Mouse (Mus musculus) neural tube, embryonic 11.5 days (tissue): Measurements from ENCODE around the gene Il4ra. TPM values are rescaled to one million over a fixed set of nuclear protein-coding genes. Genes with fewer than 3 reads are reported as not detected.
A peak's percentile ranks its signal among the peaks of the same experiment; 100 is the strongest.

ENCODE experiments used
- ATAC-seq: fragments of 200-750 bp; cut with Nextera tagmentation; 2 replicates; pipeline ENCODE4 v1.8.0; 2017; ENCODE audit warnings: moderate number of reproducible peaks, mild to moderate bottlenecking, moderate TSS enrichment, moderate library complexity; ENCODE audit not compliant: insufficient read depth, low FRiP score, low TSS enrichment
- DNase-seq: peaks from one replicate; pipeline ENCODE4 v3.0.0-alpha.2; 2015; ENCODE audit warnings: low spot score
- H3K27ac ChIP-seq: fragments of 300-500 bp; sonication (generic); 2 replicates; pipeline ENCODE4 v1.5.1; 2014; ENCODE audit warnings: low read depth, mild to moderate bottlenecking, low read length
- H3K27me3 ChIP-seq: fragments of 300-500 bp; sonication (generic); 2 replicates; pipeline ENCODE4 v1.6.1; 2014; ENCODE audit warnings: mild to moderate bottlenecking, low read length, mixed read lengths; ENCODE audit not compliant: control insufficient read depth, insufficient read depth
- H3K36me3 ChIP-seq: fragments of 300-500 bp; sonication (generic); 2 replicates; pipeline ENCODE4 v1.6.1; 2014; ENCODE audit warnings: mild to moderate bottlenecking, low read length, moderate library complexity, mixed read lengths; ENCODE audit not compliant: control insufficient read depth, insufficient read depth
- H3K4me1 ChIP-seq: fragments of 300-500 bp; sonication (generic); 2 replicates; pipeline ENCODE4 v1.6.1; 2014; ENCODE audit warnings: low read length, mixed read lengths; ENCODE audit not compliant: control insufficient read depth, insufficient read depth
- H3K4me2 ChIP-seq: fragments of 300-500 bp; sonication (generic); 2 replicates; pipeline ENCODE4 v1.6.1; 2014; ENCODE audit warnings: low read depth, mild to moderate bottlenecking, moderate library complexity
- H3K4me3 ChIP-seq: fragments of 300-500 bp; sonication (generic); 2 replicates; pipeline ENCODE4 v1.5.1; 2014; ENCODE audit warnings: low read depth, low read length
- H3K9ac ChIP-seq: fragments of 300-500 bp; sonication (generic); 2 replicates; pipeline ENCODE4 v1.6.1; 2014; ENCODE audit warnings: mild to moderate bottlenecking, low read length
- H3K9me3 ChIP-seq: fragments of 300-500 bp; sonication (generic); 2 replicates; pipeline ENCODE4 v1.6.1; 2016; ENCODE audit warnings: low read length; ENCODE audit not compliant: control insufficient read depth
- WGBS: fragments of 180-500 bp; shearing (Covaris S2); extraction: QIAGEN DNeasy Blood & Tissue Kit; methylation state at CpG from one replicate; pipeline ENCODE4 v1.1.7; 2014; 5-methylcytosine and 5-hydroxymethylcytosine counted together
- polyA plus RNA-seq: library from polyadenylated mRNA; unstranded; fragments of >200 nt; fragmentation: Nextera tagmentation; extraction: Ambion mirVana; gene quantifications from 2 replicates; pipeline ENCODE4 v1.2.1, GENCODE M21; 2014

Il4ra gene
- polyA plus RNA-seq, 1 experiment from 2014 or later = 4.5 TPM

DNA sequence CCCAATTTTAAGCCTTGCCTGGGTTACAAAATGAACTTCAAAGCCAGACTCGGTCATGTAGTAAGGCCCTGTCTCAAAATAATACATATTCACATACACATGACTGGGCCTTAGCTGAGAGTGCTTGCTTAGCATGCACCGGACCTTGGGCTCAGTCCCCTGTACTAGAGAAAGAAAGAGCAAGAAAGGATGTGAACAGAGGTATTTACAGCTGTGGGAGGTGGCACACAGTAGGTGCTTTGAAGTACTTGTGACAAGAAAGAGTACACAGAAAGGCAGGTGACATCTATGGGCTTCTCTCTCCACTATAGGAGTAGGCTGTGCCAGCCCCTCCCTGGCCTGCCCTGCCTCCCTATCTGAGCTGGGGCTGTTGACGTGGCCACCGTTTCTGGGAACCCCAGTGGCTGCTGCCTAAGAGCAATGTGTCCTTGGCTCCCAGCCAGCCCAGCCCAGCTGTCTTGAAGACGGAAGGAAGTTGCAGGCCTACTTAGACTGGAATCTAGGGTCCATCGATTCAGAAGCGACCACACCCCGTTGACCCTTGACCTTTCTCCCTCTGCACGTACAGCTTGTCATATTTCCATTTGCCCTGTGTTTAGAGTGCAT, 9.3 kb downstream of the Il4ra start:
- ATAC-seq (no peak), DNase-seq (no peak)
- WGBS = 73% methylated on average over 9 of the region's 9 CpGs
- Histone ChIP-seq H3K9ac (no peak overlapping the region), H3K4me2 (no peak overlapping the region), H3K4me1 (peaks cover 3% of the 10 kb centered on the region; the same call in 1 of the 2 replicates), H3K27me3 (no peaks in the 10 kb centered on the region), H3K36me3 (no peaks in the 10 kb centered on the region), H3K27ac (no peak overlapping the region), H3K4me3 (no peak overlapping the region), H3K9me3 (no peaks in the 10 kb centered on the region)

DNA sequence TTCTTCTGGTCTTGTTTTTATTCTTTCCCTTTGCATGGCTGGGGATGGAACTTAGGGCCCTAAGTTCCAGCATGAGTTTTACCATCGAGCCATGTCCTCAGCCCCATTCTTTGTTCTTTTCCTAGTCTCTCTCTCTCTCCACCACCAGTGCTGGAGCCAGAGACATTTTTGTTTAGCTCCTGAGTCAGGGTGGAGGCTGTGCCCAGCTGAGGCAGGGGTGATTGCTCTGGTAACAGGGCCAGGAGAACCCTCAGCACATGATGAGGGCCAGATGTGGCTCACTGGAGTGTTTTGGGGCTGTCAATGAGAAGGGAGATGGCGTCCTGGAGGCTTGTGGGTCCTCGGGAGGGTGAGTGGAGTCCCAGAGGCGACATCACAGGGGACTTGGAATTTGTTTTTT, 10.5 kb downstream of the Il4ra start:
- Histone ChIP-seq H3K27ac (no peak overlapping the region), H3K9ac (no peak overlapping the region), H3K9me3 (no peaks in the 10 kb centered on the region), H3K4me2 (no peak overlapping the region), H3K36me3 (no peaks in the 10 kb centered on the region), H3K27me3 (no peaks in the 10 kb centered on the region), H3K4me1 (peaks cover 3% of the 10 kb centered on the region; the same call in 1 of the 2 replicates), H3K4me3 (no peak overlapping the region)
- ATAC-seq = no peak
- WGBS = 73% methylated on average over 4 of the region's 4 CpGs
- DNase-seq = no peak

DNA sequence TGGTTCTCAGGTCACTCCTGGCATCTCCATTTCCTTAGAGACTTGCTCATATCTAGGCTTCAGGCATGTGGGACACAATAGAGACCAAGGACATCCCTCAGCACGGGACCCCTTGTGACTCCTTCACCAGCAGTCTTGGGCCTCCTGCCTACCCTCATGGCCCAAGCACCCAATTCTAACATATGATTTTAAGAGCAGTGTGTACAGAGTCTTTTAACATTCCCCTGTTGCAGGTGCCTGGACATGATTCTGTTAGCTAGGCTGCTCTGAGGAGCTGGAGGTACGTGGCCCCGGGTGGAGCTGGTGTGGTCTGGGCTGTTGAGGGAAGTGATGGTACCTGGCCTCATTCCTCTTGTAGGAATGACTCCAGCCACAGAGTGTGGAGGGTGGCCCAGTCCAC, 11.2 kb downstream of the Il4ra start:
- Histone ChIP-seq H3K36me3 (no peaks in the 10 kb centered on the region), H3K9me3 (no peaks in the 10 kb centered on the region), H3K27ac (no peak overlapping the region), H3K4me1 (peaks cover 3% of the 10 kb centered on the region; the same call in 1 of the 2 replicates), H3K4me3 (no peak overlapping the region), H3K9ac (no peak overlapping the region), H3K4me2 (no peak overlapping the region), H3K27me3 (no peaks in the 10 kb centered on the region)
- DNase-seq (no peak), ATAC-seq (no peak)
- WGBS = 88% methylated on average over 3 of the region's 3 CpGs

DNA sequence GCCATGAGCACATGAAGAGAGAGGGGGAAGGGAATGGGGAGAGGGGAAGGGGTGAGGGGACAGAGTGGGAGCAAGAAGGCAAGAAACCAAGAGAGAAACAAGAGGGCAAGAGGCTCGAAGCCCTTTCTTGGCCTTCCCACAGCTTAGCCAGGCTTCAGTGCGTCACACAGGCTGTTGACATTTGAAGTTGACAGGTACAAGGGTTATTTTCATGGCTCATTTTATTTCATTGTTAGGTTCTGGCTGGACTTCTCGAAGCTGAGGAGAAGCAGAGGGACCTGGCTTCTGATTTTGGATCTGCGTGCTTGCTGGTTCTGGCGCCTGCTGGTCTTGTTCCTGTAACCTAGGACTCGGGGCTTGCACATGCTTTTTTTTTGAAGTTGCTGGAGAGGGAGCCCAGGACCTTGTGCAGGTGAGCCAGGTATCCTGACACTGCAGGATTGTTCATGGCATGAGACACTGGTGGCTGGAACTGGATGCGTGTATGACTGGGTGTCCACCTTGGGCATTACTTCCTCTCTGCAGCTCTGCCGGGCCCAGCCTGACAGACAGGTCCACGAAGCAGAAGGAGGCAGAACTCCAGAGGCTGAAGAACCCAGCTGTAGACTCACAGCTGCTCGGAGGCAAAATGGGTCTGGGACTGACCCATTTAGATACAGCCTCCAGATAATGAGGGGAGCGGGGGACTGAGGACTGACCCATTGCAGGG, 12.6 kb downstream of the Il4ra start:
- Histone ChIP-seq H3K4me2 (no peak overlapping the region), H3K4me1 (peaks cover 3% of the 10 kb centered on the region; the same call in 1 of the 2 replicates), H3K9ac (no peak overlapping the region), H3K36me3 (no peaks in the 10 kb centered on the region), H3K4me3 (no peak overlapping the region), H3K9me3 (no peaks in the 10 kb centered on the region), H3K27me3 (no peaks in the 10 kb centered on the region), H3K27ac (no peak overlapping the region)
- WGBS = 79% methylated on average over 11 of the region's 11 CpGs
- ATAC-seq (no peak), DNase-seq (no peak)

DNA sequence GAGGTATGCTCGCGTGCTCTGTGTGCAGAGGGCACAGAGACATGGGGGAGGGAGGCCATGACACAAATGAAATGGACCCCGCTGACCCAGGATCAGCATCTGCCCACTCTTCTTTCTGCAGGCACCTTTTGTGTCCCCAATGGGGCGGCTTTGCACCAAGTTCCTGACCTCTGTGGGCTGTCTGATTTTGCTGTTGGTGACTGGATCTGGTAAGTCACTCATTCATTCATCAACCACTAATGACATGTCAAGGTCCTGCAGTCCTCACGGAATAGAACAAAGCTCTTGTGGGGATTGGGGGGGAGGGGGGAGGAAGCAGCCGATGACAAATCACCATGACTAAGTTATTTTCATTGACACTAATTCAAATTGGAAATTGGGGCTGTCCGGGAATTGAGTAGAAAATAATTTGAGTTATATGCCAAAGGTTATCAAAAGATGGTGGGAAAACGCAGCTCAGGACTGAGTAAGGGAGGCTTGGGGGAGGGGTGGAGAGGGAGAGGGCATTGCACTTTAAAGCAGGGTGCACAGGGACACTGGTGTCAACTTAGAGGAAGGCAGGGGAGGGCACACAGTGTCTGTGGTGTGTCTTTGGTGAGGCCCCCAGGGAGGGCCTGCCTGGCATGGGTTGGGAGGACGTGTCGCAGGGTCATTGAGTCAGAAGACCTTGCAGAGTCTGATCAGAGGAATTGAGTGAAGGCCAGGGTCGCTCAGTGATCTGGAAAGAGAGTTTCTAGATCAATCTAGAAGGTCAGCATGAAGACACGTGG, 13.8 kb downstream of the Il4ra start:
- H3K4me3 ChIP-seq = no peak overlapping the region
- peaks cover 3% of the 10 kb centered on the region; the same call in 1 of the 2 replicates for H3K4me1 ChIP-seq
- no peak overlapping the region for H3K4me2 ChIP-seq
- no peak overlapping the region for H3K9ac ChIP-seq
- no peak overlapping the region for H3K27ac ChIP-seq
- no peaks in the 10 kb centered on the region for H3K36me3 ChIP-seq
- 52% methylated on average over 12 of the region's 12 CpGs for WGBS
- H3K9me3 ChIP-seq = no peaks in the 10 kb centered on the region
- ATAC-seq = no peak
- peak; percentile 40 for DNase-seq
- H3K27me3 ChIP-seq = no peaks in the 10 kb centered on the region

DNA sequence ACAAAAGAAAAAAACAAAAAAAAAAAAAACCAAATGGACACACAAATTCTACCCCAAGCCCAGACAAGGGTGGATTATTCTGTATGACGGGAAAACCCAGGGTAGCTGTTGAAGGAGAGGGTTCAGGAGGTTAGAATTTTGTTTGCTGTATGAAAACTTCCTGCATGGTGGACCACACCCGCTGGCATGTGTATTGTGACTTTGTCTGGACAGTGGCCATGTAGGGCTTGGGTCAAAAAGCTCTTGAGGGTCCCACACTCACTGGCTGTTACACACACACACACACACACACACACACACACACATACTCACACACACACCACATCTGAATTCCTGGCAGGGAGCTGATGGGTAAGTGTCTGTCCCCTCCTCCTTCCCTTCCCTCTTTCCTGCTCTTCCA, 14.5 kb downstream of the Il4ra start:
- H3K9ac ChIP-seq = no peak overlapping the region
- no peaks in the 10 kb centered on the region for H3K27me3 ChIP-seq
- 82% methylated on average over 2 of the region's 2 CpGs for WGBS
- ATAC-seq (no peak), DNase-seq (no peak)
- no peak overlapping the region for H3K4me3 ChIP-seq
- H3K4me1 ChIP-seq = peaks cover 3% of the 10 kb centered on the region; the same call in 1 of the 2 replicates
- H3K4me2 ChIP-seq = no peak overlapping the region
- H3K9me3 ChIP-seq = no peaks in the 10 kb centered on the region
- H3K27ac ChIP-seq = no peak overlapping the region
- no peaks in the 10 kb centered on the region for H3K36me3 ChIP-seq

DNA sequence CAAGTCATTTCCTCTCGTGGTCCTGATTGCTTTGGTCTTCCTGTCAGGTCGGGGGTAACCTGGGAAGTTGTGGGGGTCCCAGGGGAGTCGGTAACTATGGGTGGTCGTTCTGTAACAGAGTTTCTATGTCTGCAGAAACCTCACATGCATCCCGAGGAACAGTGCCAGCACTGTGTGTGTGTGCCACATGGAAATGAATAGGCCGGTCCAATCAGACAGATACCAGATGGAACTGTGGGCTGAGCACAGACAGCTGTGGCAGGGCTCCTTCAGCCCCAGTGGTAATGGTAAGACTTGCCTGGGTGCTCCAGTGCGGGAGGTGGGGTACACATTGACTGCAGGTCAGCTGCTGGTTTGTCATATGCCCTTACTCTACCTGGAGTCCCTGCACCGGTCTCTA, 17.0 kb downstream of the Il4ra start:
- Histone ChIP-seq H3K9me3 (no peaks in the 10 kb centered on the region), H3K4me3 (no peak overlapping the region), H3K27ac (no peak overlapping the region), H3K4me2 (no peak overlapping the region), H3K4me1 (peaks cover 3% of the 10 kb centered on the region; the same call in 1 of the 2 replicates), H3K36me3 (no peaks in the 10 kb centered on the region), H3K9ac (no peak overlapping the region), H3K27me3 (no peaks in the 10 kb centered on the region)
- DNase-seq (no peak), ATAC-seq (no peak)
- WGBS = 88% methylated on average over 8 of the region's 8 CpGs

DNA sequence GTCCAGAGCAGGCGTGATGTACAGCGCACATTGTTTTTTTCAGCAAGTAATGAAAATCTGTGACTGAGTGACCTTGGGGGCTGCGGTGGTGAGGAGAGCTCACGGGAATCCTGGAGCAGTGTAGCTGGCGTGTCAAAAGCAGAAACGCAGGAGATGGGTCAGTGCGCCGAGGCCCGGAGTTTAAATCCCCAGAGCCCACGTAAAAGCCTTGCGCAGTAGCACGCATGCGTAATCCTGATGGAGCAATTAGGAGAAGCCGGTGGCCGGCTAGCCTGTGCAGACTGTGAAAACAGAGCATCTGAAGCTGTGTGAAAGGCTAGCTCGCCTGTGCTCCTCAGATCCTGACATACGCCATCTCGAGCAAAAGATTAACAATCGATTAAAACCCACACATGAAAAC, 20.0 kb downstream of the Il4ra start:
- whole genome bisulfite sequencing = 79% methylated on average over 19 of the region's 19 CpGs

More for the DNA sequence above, 20.0 kb downstream of the Il4ra start:
- no peaks in the 10 kb centered on the region for H3K27me3 ChIP-seq
- no peak overlapping the region for H3K27ac ChIP-seq
- H3K9me3 ChIP-seq = no peaks in the 10 kb centered on the region
- H3K9ac ChIP-seq = no peak overlapping the region
- no peak for DNase-seq
- no peaks in the 10 kb centered on the region for H3K4me1 ChIP-seq
- ATAC-seq = no peak
- H3K36me3 ChIP-seq = no peaks in the 10 kb centered on the region
- no peak overlapping the region for H3K4me3 ChIP-seq
- no peak overlapping the region for H3K4me2 ChIP-seq
